Mouse (Mus musculus) spleen, postnatal 4 days (tissue): Measurements from ENCODE around the gene Wdr46.
A peak's percentile ranks its signal among the peaks of the same experiment; 100 is the strongest.

Source experiments
- DNase-seq, 2 experiments: peaks; one replicate each; pipeline ENCODE4 v3.0.0; 2022; ENCODE audit warnings: low spot score in 2 of 2

The Wdr46 gene

DNA sequence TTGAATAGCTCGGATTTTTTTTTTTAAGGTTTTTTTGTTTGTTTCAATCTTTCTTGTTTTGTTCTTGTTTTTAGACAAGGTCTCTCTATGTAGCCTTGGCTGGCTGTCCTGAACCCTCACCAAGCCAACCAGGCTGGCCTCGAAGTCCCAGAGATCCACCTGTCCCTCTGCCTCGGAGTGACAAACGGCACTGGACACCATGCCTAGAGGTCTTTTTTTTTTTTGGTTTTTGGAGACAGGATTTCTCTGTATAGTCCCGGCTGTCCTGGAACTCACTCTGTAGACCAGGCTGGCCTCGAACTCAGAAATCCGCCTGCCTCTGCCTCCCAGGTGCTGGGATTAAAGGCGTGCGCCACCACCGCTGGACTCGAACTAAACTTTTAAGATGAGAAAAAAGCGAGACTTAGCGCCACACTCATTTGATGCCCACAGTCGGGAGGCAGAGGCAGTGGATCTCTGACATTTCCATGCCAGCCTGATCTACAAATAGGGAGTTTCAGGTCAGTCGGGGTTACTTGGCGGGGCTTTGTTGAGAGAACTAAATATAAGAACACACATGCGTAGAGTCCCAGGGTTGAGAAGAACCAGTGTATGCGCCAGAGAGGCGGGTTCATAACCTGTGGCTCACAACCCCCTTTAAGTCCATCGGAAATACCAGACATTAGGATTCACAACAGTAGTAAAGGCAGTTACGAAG is 12.1 kb upstream of the Wdr46 start:
- no peak for DNase-seq

GRCm38 (mm10) chr17:33929371-33930279 is 10.8 kb upstream of the Wdr46 start, which contains the start of gene Rgl2:
Gene Rgl2, plus strand, starts transcription at chr17:33929543.
- peak; percentile 97 to 99 for DNase-seq

DNA sequence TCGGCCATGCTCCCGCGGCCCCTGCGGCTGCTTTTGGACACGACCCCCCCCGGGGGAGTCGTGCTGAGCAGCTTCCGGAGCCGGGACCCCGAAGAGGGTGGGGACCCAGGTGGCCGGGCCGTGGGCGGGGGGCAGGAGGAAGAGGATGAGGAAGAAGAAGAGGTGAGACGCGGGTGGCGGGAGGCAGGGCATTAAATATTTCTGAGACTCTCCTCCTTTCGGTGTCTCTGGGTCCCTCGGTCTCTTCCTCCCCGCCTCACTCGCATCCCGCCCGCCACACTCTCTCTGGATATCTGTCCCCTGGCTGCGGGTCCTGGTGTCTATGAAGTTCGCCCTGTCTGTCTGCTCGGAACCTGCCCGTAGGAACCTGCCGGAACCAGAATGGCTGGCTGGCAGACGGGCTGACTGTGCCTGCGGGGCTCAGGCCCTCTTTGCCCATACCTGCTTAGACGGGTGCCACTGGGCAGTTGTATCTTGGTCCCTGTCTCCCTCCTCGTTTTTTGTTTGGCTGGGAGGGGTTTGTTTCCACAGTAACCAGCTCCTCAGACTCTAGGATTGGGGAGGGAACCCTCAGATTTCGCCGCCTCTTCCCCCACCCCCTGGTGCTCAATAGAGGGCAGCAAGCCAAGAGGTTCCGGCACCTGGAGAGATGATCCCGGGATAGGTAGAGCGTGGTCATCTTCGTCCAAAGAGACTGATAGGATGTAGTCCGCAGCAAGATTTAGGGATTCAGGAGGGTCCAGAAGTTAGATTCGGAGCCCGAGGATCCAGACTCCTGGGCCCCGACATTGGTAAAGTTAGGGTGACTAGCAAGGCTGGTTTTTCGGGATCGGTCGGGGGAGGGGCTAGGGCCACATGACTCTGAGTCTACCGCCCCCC is 9.9 kb upstream of the Wdr46 start:
- DNase-seq, result peak in 1 of 2 experiments; percentile 82

DNA sequence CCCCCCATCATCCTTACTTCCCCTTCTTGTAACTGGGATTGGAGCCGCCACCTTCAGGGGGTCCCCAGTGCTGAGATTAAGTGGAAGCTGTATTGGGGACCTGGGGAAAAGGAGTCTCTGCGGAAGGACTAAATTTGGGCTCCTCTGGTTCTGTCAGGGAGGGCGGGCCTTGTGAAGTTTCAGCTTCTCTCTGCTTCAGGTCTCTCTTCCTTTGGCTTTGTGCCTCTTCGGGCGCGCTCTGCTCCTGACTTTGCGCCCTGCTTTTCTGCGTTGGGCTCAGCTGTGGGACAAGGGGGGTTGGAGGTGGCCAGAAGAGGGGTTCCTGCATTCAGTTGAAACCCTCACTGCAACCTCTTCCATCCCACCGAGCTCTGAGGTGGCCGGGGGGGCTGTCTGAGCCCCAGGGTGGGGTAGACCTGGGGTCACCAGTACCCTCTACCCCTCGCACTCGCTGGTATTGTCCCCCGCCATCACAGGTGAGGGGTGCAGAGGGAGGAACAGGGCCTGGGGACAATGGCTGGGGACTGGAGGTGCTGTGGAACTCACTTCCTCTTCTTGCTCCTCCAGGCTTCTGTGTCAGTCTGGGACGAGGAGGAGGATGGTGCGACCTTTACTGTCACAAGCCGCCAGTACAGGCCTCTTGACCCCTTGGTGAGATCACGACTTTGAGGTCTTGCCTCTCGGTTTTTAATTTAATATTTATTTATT is 9.1 kb upstream of the Wdr46 start:
- DNase-seq, result peak in 1 of 2 experiments; percentile 67

DNA sequence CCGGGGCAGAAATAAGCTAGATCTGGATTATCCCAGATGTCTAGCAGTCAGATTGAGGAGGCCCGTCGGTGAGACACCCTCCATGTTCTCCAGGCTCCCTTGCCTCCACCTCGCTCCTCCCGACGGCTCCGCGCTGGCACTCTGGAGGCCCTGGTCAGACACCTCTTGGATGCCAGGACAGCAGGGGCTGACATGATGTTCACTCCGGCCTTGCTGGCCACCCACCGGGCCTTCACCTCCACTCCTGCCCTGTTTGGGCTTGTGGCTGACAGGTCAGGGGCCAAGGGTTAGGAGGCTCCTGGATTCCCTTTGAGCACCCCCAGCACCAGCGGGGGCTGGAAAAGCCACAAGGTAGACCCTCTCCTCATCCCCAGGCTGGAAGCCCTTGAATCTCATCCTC is 8.5 kb upstream of the Wdr46 start:
- peak in 1 of 2 experiments; percentile 65 for DNase-seq

GRCm38 (mm10) chr17:33932448-33932847 is 8.0 kb upstream of the Wdr46 start:
- peak in 1 of 2 experiments; percentile 63 for DNase-seq

DNA sequence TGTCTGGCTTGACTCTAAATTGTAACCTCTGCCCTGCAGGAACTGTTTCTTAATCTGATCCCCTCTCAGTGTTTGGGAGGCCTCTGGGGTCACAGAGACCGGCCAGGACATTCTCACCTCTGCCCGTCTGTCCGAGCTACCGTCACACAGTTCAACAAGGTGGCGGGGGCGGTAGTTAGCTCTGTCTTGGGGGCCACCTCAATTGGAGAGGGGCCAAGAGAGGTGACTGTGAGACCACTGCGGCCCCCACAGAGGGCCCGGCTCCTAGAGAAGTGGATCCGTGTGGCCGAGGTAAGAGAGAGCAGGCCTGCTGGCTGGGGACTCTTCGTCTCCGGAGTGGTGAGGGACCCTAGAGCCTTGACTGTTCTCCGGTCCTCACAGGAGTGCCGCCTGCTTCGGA is 7.5 kb upstream of the Wdr46 start:
- peak in 1 of 2 experiments; percentile 60 for DNase-seq

GRCm38 (mm10) chr17:33935422-33936055 is 4.9 kb upstream of the Wdr46 start:
- DNase-seq, result peak in 1 of 2 experiments; percentile 64

DNA sequence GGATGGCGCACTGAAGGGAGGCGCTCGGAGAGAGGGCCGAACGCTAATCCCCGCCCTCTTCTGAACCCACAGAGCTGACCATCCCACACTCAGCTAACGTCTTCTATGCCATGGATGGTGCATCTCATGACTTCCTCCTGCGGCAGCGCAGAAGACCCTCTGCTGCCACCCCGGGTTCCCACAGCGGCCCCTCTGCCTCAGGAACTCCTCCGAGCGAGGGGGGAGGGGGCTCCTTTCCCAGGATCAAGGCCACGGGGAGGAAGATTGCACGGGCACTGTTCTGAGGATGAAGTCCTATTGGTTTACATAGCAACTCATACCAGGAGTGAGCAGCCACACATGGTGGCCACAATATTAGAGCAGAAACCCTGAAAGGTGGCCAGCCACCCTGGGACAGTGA is 3.5 kb upstream of the Wdr46 start:
- no peak for DNase-seq

DNA sequence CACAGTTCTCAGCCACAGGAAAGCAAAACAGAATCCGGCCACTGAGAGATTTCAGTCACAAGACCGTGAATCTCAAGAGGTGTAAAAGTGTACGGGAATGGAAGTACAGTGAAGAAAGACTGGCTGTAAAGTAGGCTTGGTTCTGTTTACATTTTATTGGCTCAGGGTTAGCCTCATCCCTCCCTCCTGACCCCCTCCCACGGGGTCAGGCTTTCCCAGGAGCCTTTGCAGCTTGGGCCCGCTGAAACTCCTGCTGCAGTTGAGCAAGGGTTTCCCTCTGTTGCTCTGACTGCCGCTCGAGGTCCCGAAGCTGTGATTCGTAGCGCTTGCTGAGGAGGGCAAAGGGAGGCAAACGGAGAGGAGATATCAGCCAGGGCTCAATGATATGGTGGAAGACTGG is 1.7 kb upstream of the Wdr46 start:
- no peak for DNase-seq

GRCm38 (mm10) chr17:33940981-33941380 is 521 bp downstream of the Wdr46 start:
- peak in 1 of 2 experiments; percentile 75 for DNase-seq

DNA sequence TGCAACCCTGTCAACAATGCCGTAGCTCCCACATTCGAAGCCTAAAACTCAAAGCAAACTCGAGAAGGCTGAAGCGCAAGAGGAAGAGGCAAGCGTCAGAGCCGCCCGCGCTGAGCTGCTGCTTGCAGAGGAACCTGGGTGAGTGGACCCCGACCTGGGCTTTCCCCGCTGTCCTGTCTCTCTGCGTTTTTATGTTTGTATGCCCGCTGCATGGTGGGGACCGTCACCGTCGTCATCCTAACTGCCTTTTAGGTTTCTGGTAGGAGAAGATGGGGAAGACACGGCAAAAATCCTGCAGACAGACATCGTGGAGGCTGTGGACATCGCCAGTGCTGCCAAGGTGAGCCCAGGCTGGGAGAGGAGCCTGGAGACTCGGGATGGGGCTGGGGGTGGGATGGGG is 921 bp downstream of the Wdr46 start:
- DNase-seq, result peak in 1 of 2 experiments; percentile 63

- no peak for DNase-seq
These were observed 3.0 kb downstream of the Wdr46 start for GRCm38 (mm10) chr17:33943454-33943853.

GRCm38 (mm10) chr17:33947430-33948089 is 7.1 kb downstream of the Wdr46 start:
- DNase-seq, result no peak

GRCm38 (mm10) chr17:33948090-33948904 is 7.8 kb downstream of the Wdr46 start:
- DNase-seq, result no peak

- DNase-seq, result no peak
These were observed 8.6 kb downstream of the Wdr46 start for GRCm38 (mm10) chr17:33948905-33949537.

GRCm38 (mm10) chr17:33950131-33950625 is 9.7 kb downstream of the Wdr46 start:
- DNase-seq, result peak in 1 of 2 experiments; percentile 61
